In genomic region chr2:30707099-30708000, GRCm38 (mm10) we compare ENCODE assay signal across 8 mouse cellular contexts.
A peak's percentile ranks its signal among the peaks of the same experiment; 100 is the strongest.
DNase-seq lines count a peak whose midpoint lies in the region; ATAC-seq lines count a peak whose summit lies in the region.

No protein-coding gene starts in this region.

- no peaks in the 10 kb centered on the region for H3K27me3 ChIP-seq in embryonic facial prominence, embryonic 10.5 days (replicated peaks; ENCODE audit: low read depth, poor library complexity, severe bottlenecking)
- H3K27me3 ChIP-seq in heart, embryonic 11.5 days (ENCODE audit: control insufficient read depth, insufficient read depth, low read length) = no peaks in the 10 kb centered on the region
- no peaks in the 10 kb centered on the region for H3K27me3 ChIP-seq in lung, embryonic 16.5 days (ENCODE audit: control insufficient read depth, insufficient read depth, low read depth, low read length)

- DNase-seq in B cell, adult 2 months = peak; percentile 69 to 72
- DNase-seq in R1 (ENCODE audit: low read depth, low spot score) = peak; percentile 92
- peak; percentile 82 for DNase-seq in embryonic facial prominence, embryonic 10.5 days (ENCODE audit: low spot score)
- DNase-seq in kidney, adult 8-10 months = peak; percentile 76 to 88
- DNase-seq in skeletal muscle tissue, adult 2 months (ENCODE audit: low read depth, low spot score) = peak; percentile 83
- DNase-seq in layer of hippocampus, postnatal 36 days = no peak

- H3K36me3 ChIP-seq in embryonic facial prominence, embryonic 10.5 days (replicated peaks) = 0 out of 2 replicates have a peak, but pooled peaks cover 4% of the 10 kb centered on the region
- no peaks in the 10 kb centered on the region for H3K36me3 ChIP-seq in heart, embryonic 11.5 days (ENCODE audit: control insufficient read depth, insufficient read depth, low read length)
- H3K36me3 ChIP-seq in lung, embryonic 16.5 days (ENCODE audit: control insufficient read depth, insufficient read depth, low read length) = no peaks in the 10 kb centered on the region

- 2% methylated on average over 44 of the region's 44 CpGs for WGBS in embryonic facial prominence, embryonic 10.5 days
- 5% methylated on average over 37 of the region's 44 CpGs for WGBS in heart, embryonic 11.5 days (ENCODE audit: insufficient replicate concordance)
- 4% methylated on average over 44 of the region's 44 CpGs for WGBS in lung, embryonic 16.5 days

- H3K4me2 ChIP-seq in heart, embryonic 11.5 days = peak overlapping the region; percentile 81
- H3K4me2 ChIP-seq in lung, embryonic 16.5 days (ENCODE audit: low read depth, low read length) = peak overlapping the region; percentile 79

- peak overlapping the region; percentile 100 for H3K27ac ChIP-seq in embryonic facial prominence, embryonic 10.5 days (replicated peaks)
- H3K27ac ChIP-seq in heart, embryonic 11.5 days (ENCODE audit: low read depth, low read length) = peak overlapping the region; percentile 97
- peak overlapping the region; percentile 100 for H3K27ac ChIP-seq in lung, embryonic 16.5 days (ENCODE audit: low read length)

- H3K9ac ChIP-seq in heart, embryonic 11.5 days (ENCODE audit: low read depth, low read length) = peak overlapping the region; percentile 79
- peak overlapping the region; percentile 81 for H3K9ac ChIP-seq in lung, embryonic 16.5 days (ENCODE audit: low read length)

- peak; percentile 3; the same call in 1 of the 2 replicates for ATAC-seq in heart, embryonic 11.5 days (replicated peaks; ENCODE audit: insufficient number of reproducible peaks, low FRiP score, low TSS enrichment)
- ATAC-seq in lung, embryonic 16.5 days (ENCODE audit: low read depth) = peak; percentile 69

- peaks cover 7% of the 10 kb centered on the region; the same call in 1 of the 2 replicates for H3K9me3 ChIP-seq in embryonic facial prominence, embryonic 10.5 days
- no peaks in the 10 kb centered on the region for H3K9me3 ChIP-seq in heart, embryonic 11.5 days (replicated peaks; ENCODE audit: control insufficient read depth, low read length)
- no peaks in the 10 kb centered on the region for H3K9me3 ChIP-seq in lung, embryonic 16.5 days (ENCODE audit: control insufficient read depth, low read length)

- H3K4me3 ChIP-seq in embryonic facial prominence, embryonic 10.5 days = peak overlapping the region; percentile 59
- peak overlapping the region; percentile 34 for H3K4me3 ChIP-seq in heart, embryonic 11.5 days (ENCODE audit: low read depth, low read length)
- H3K4me3 ChIP-seq in lung, embryonic 16.5 days (ENCODE audit: low read length) = peak overlapping the region; percentile 44

- H3K4me1 ChIP-seq in embryonic facial prominence, embryonic 10.5 days = peaks cover 70% of the 10 kb centered on the region
- peaks cover 46% of the 10 kb centered on the region for H3K4me1 ChIP-seq in heart, embryonic 11.5 days (ENCODE audit: control insufficient read depth, insufficient read depth, low read length)
- H3K4me1 ChIP-seq in lung, embryonic 16.5 days (replicated peaks; ENCODE audit: control insufficient read depth, insufficient read depth, low read length) = peaks cover 46% of the 10 kb centered on the region

Comparison
In these comparisons a context has a peak if more than half of its experiments do, and no peak if none do; other contexts are left out.
1. DNase-seq: peak in B cell, adult 2 months (2 of 2), R1 (single experiment), embryonic facial prominence, embryonic 10.5 days (single experiment), kidney, adult 8-10 months (2 of 2) and skeletal muscle tissue, adult 2 months (single experiment); none in layer of hippocampus, postnatal 36 days (0 of 2).
2. Peak in every context shown above with its lines, with median percentiles within 50 percentile points of each other: H3K27ac ChIP-seq and H3K4me3 ChIP-seq.